Mouse (Mus musculus) layer of hippocampus, adult 9-11 months (tissue): ENCODE data around the gene Mpped2.

ENCODE experiments used
- DNase-seq: peaks from one replicate; pipeline ENCODE4 v3.0.0; 2022

Gene Mpped2

GRCm38 (mm10) chr2:106860856-106861679, 168.0 kb downstream of the Mpped2 start:
- DNase-seq, result no peak

GRCm38 (mm10) chr2:106863050-106863653, 170.1 kb downstream of the Mpped2 start:
- no peak for DNase-seq

- DNase-seq, result no peak
Observed at GRCm38 (mm10) chr2:106865148-106865786, 172.2 kb downstream of the Mpped2 start.

GRCm38 (mm10) chr2:106866303-106866702, 173.2 kb downstream of the Mpped2 start:
- DNase-seq, result no peak

- no peak for DNase-seq
Observed at GRCm38 (mm10) chr2:106870886-106871285, 177.8 kb downstream of the Mpped2 start.

GRCm38 (mm10) chr2:106873166-106873565, 180.1 kb downstream of the Mpped2 start:
- DNase-seq, result no peak

- DNase-seq, result no peak
Observed at GRCm38 (mm10) chr2:106883390-106883789, 190.3 kb downstream of the Mpped2 start.

GRCm38 (mm10) chr2:106888174-106888573, 195.1 kb downstream of the Mpped2 start:
- DNase-seq, result no peak

GRCm38 (mm10) chr2:106889297-106890000, 196.4 kb downstream of the Mpped2 start:
- DNase-seq, result no peak

- no peak for DNase-seq
Observed at GRCm38 (mm10) chr2:106893376-106893775, 200.3 kb downstream of the Mpped2 start.

GRCm38 (mm10) chr2:106895326-106896023, 202.4 kb downstream of the Mpped2 start:
- DNase-seq, result no peak

- no peak for DNase-seq
Observed at GRCm38 (mm10) chr2:106896024-106896384, 202.9 kb downstream of the Mpped2 start.

GRCm38 (mm10) chr2:106911951-106912480, 218.9 kb downstream of the Mpped2 start:
- DNase-seq, result no peak
